Mouse (Mus musculus): ENCODE measurements at regions not wholly inside any gene's neighbourhood (a gene's known extent, or its start where the extent isn't known, plus 50 kb on each side); places are given as distances from the start of the nearest gene placed in this dataset.

DNA sequence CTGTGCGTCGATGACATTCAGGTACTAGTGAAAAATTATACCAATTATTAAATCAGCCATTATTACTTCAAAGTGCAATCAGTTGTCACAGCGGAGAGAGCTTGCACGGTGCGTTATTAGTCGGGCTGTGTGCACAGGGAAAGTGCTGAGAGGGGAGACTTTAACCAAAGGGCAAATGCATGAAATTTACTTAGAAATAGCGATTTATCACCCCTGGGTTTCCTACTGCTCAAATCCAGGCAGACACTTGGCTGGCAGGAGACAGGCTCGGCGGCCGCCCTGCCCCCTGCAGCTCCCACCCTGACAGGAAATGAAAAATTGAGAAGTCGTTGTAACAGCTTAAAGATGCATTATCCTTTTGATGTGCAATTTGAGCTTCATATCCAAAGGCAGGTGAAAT is 145.5 kb upstream of the Mvb12b start:
- TF ChIP-seq CTCF (IDR thresholded peaks at IDR 0.05; ENCODE audit: low read depth): no peak
- TF ChIP-seq EP300 (optimal IDR thresholded peaks at IDR 0.05): no peak
